Mouse (Mus musculus): ENCODE measurements around the gene Cisd2.

Cisd2 gene

GRCm38 (mm10) chr3:135411824-135412223 lies 11.9 kb downstream of the Cisd2 start:
- no peak for DNase-seq (ENCODE audit: extremely low read depth, insufficient read length, low spot score)

GRCm38 (mm10) chr3:135411056-135411455 lies 12.7 kb downstream of the Cisd2 start:
- no peak for DNase-seq (ENCODE audit: extremely low read depth, insufficient read length, low spot score)

- DNase-seq (ENCODE audit: extremely low read depth, insufficient read length, low spot score) = no peak
Observed at GRCm38 (mm10) chr3:135409219-135409618, 14.5 kb downstream of the Cisd2 start.

- DNase-seq (ENCODE audit: extremely low read depth, insufficient read length, low spot score) = no peak
Observed at GRCm38 (mm10) chr3:135407351-135407750, 16.4 kb downstream of the Cisd2 start.

GRCm38 (mm10) chr3:135404599-135404998 lies 19.1 kb downstream of the Cisd2 start:
- DNase-seq (ENCODE audit: extremely low read depth, insufficient read length, low spot score) = peak; percentile 46

GRCm38 (mm10) chr3:135403856-135404255 lies 19.9 kb downstream of the Cisd2 start:
- no peak for DNase-seq (ENCODE audit: extremely low read depth, insufficient read length, low spot score)

GRCm38 (mm10) chr3:135403211-135403610 lies 20.5 kb downstream of the Cisd2 start:
- DNase-seq (ENCODE audit: extremely low read depth, insufficient read length, low spot score) = no peak

GRCm38 (mm10) chr3:135402201-135402658 lies 21.5 kb downstream of the Cisd2 start:
- DNase-seq (ENCODE audit: extremely low read depth, insufficient read length, low spot score) = peak; percentile 66

GRCm38 (mm10) chr3:135397112-135397511 lies 26.6 kb downstream of the Cisd2 start:
- no peak for DNase-seq (ENCODE audit: extremely low read depth, insufficient read length, low spot score)

- DNase-seq (ENCODE audit: extremely low read depth, insufficient read length, low spot score) = no peak
Observed at GRCm38 (mm10) chr3:135396081-135396480, 27.6 kb downstream of the Cisd2 start.

- DNase-seq (ENCODE audit: extremely low read depth, insufficient read length, low spot score) = no peak
Observed at GRCm38 (mm10) chr3:135395085-135395484, 28.6 kb downstream of the Cisd2 start.

GRCm38 (mm10) chr3:135393186-135393585 lies 30.5 kb downstream of the Cisd2 start:
- DNase-seq (ENCODE audit: extremely low read depth, insufficient read length, low spot score) = no peak

- no peak for DNase-seq (ENCODE audit: extremely low read depth, insufficient read length, low spot score)
Observed at GRCm38 (mm10) chr3:135379868-135380267, 43.9 kb downstream of the Cisd2 start.

GRCm38 (mm10) chr3:135377445-135377844 lies 46.3 kb downstream of the Cisd2 start:
- no peak for DNase-seq (ENCODE audit: extremely low read depth, insufficient read length, low spot score)

GRCm38 (mm10) chr3:135375836-135376235 lies 47.9 kb downstream of the Cisd2 start:
- DNase-seq (ENCODE audit: extremely low read depth, insufficient read length, low spot score) = no peak

GRCm38 (mm10) chr3:135357394-135357793 lies 66.3 kb downstream of the Cisd2 start:
- no peak for DNase-seq (ENCODE audit: extremely low read depth, insufficient read length, low spot score)

Data from 3134 (cell line).